Mouse (Mus musculus) embryonic stem cell, embryonic (primary cell): ENCODE data around the gene Ccr4.

Source experiments
- CTCF ChIA-PET, 4 experiments: fragments of 300-600 bp in 2 of 4; fragments of 350-600 bp in 2 of 4; sonication (Branson Sonifier 250); formaldehyde crosslinking; loops; one replicate each; lab custom pipeline; 2022; ENCODE audit warnings: inconsistent platforms in 2 of 4; lab: Charles Lee
- POLR2A ChIA-PET, 4 experiments: fragments of 300-600 bp in 2 of 4; fragments of 350-600 bp in 2 of 4; sonication (Branson Sonifier 250); formaldehyde crosslinking; loops; one replicate each; lab custom pipeline; 2022; ENCODE audit warnings: antibody characterized with exemption in 4 of 4, inconsistent platforms in 1 of 4; lab: Charles Lee

Ccr4 gene

GRCm38 (mm10) chr9:114507421-114507820, 2.7 kb upstream of the Ccr4 start:
- CTCF ChIA-PET = interaction anchor here in 3 of 4 experiments (0.6 to 0.9 kb wide), 3 partner anchors 39 to 278 kb away, joined by 3 to 4 read pairs (median 3); no protein-coding TSS in a partner anchor
- POLR2A ChIA-PET = interaction anchor here (0.5 to 8.5 kb wide), 15 partner anchors 8 to 804 kb away, joined by 3 to 66 read pairs (median 4); partner anchors contain the start of gene C130032M10Rik (in 2 of the 4)

DNA sequence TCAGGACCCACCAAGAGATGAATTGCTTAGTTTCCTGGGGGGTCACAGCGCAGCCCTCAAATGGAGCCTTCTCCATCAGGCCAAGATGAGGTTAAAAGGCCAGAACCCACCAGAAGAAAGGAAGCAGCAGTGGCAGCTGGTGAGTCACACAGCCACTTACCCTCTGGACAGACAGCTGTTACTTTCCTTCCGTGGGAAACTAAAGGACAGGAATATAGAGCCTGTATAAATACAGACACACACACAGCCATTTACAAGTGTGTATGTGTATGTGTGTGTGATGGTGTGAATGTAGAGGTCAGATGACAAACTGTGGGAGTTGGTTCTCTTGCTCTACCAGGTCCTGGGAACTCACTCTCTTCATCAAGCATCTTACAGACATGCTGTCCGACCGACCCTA, 1.8 kb upstream of the Ccr4 start:
- ChIA-PET CTCF (interaction anchor here in 2 of 4 experiments (0.6 to 1.0 kb wide), 4 partner anchors 9 to 279 kb away, joined by 3 to 10 read pairs (median 6); partner anchors contain the start of gene C130032M10Rik (in 1 of the 2)), POLR2A (interaction anchor here in 3 of 4 experiments (0.6 to 8.5 kb wide), 8 partner anchors 10 to 204 kb away, joined by 3 to 66 read pairs (median 10); partner anchors contain the start of gene C130032M10Rik (in 2 of the 3))

DNA sequence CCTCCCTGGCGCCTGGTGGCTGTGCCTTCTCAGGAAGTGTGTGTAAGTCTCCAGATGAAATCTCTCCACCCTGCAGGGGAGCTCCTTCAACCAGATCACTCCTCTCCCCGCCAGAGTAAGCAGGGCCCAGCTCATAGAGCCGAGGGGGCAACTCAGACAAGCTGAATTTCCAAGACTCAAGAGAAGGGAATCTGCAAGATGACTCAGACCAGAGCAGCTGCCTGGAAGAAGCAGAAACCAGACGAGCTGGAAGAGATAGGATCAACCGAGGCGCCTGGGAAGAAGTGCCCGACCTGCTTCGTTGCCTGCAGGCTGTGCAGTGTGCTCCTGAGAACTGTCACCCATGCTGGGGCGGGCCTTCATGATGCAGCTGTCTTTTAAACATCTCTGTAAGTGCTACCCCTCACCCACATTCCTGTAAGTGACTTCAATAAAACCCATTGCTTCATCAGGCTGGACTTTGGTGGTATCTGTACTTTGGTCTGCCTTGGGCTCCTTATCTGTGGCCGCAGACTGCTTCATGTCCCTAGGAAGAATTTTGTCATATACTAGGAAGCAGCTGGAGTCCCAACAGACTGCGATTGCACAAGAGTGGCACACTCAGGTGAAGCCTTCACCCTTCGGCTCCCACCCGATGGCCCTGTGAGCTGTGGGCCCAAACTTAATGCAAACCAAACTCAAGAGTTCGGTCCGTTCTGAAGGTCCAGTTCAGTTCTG, 1.8 kb downstream of the Ccr4 start:
- CTCF ChIA-PET = interaction anchor here (0.5 to 8.7 kb wide), 24 partner anchors 8 to 262 kb away, joined by 3 to 71 read pairs (median 4); no protein-coding TSS in a partner anchor
- POLR2A ChIA-PET = interaction anchor here (0.6 to 10.4 kb wide), 51 partner anchors 8 to 627 kb away, joined by 3 to 152 read pairs (median 4); partner anchors contain the start of genes C130032M10Rik (in 2 of the 4), Crtap (in 1 of the 4), Fbxl2 (in 1 of the 4) and Trim71 (in 1 of the 4)

- POLR2A ChIA-PET = interaction anchor here (0.6 to 10.4 kb wide), 68 partner anchors 7 to 456 kb away, joined by 3 to 152 read pairs (median 5); partner anchors contain the start of genes C130032M10Rik (in 2 of the 4), Crtap (in 2 of the 4), Cnot10 (in 1 of the 4) and Fbxl2 (in 1 of the 4)
- CTCF ChIA-PET = interaction anchor here (0.6 to 8.7 kb wide), 18 partner anchors 9 to 146 kb away, joined by 3 to 71 read pairs (median 5); no protein-coding TSS in a partner anchor
Observed at GRCm38 (mm10) chr9:114501913-114502312, 2.8 kb downstream of the Ccr4 start.

DNA sequence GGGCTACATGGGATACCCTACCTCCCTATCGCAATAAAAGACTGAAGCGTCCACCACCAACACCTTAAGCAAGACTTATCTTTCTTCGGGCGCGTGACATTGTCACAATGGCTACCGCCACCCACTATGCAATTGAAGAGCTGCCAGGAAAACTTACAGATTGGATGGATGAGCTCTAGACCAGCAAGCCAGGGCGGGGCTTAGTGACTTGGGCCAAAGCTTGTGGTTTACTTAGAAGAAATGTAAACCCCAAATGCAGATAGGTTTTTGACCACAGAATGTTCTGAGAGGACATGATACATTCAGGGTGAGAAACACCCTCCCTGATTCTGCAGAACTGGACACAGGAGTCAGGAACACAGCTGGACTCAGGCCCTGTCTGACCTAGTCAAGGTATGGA, 3.6 kb downstream of the Ccr4 start:
- CTCF ChIA-PET = interaction anchor here (0.6 to 8.7 kb wide), 15 partner anchors 9 to 139 kb away, joined by 3 to 71 read pairs (median 4); no protein-coding TSS in a partner anchor
- POLR2A ChIA-PET = interaction anchor here (0.6 to 10.4 kb wide), 69 partner anchors 8 to 876 kb away, joined by 3 to 152 read pairs (median 5); partner anchors contain the start of genes C130032M10Rik (in 2 of the 4), Crtap (in 2 of the 4), Glb1 (in 2 of the 4) and Tmppe (in 2 of the 4)

DNA sequence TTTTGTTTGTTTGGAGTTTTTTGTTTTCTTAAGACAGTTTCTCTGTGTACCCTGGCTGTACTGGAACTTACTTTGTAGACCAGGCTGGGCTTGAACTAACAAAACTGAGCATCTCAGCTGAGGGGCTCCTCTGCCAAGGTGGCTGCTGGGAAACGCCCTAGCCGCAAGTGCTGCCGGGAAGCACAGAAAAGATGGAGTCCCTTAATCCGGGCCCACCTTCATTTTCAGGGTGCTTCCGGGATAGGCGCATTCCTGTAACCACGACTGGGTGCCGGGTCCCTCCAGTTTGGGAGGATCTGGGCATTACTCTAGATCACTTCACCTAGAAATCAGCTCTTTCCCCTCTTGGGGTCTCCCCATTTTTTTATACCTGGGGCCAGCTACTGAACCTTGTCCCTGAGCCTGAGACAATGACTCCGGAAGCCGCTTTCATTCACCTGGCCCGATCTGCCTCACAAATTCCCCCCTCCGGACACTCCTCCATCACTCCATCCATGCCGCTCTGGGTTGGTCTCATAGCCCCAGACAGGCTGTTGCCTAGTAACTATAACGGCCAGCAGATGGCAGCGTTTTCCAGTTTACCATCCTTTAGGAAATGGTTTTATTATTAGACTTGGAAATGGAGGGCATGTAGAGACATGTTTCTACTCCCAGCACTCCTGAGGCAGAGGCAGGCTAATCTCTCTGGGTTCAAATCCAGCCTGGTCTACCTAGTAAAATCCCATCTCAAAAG, 4.8 kb downstream of the Ccr4 start:
- POLR2A ChIA-PET = interaction anchor here (0.6 to 10.4 kb wide), 39 partner anchors 8 to 589 kb away, joined by 3 to 152 read pairs (median 6); partner anchors contain the start of genes C130032M10Rik (in 2 of the 4), Crtap (in 2 of the 4), Glb1 (in 2 of the 4) and Tmppe (in 2 of the 4)
- CTCF ChIA-PET = interaction anchor here (0.6 to 8.7 kb wide), 16 partner anchors 10 to 153 kb away, joined by 3 to 71 read pairs (median 4); partner anchors contain the start of genes Glb1 (in 1 of the 4) and Tmppe (in 1 of the 4)

GRCm38 (mm10) chr9:114498218-114498617, 6.5 kb downstream of the Ccr4 start:
- CTCF ChIA-PET = interaction anchor here (0.6 to 8.7 kb wide), 16 partner anchors 11 to 1256 kb away, joined by 3 to 71 read pairs (median 4); no protein-coding TSS in a partner anchor
- POLR2A ChIA-PET = interaction anchor here (0.5 to 10.4 kb wide), 20 partner anchors 10 to 412 kb away, joined by 3 to 152 read pairs (median 6); partner anchors contain the start of gene C130032M10Rik (in 1 of the 4)

GRCm38 (mm10) chr9:114496469-114496868, 8.2 kb downstream of the Ccr4 start:
- ChIA-PET CTCF (interaction anchor here in 2 of 4 experiments (0.5 to 1.4 kb wide), 5 partner anchors 81 to 479 kb away, joined by 3 to 5 read pairs (median 3); partner anchors contain the start of gene Tmppe (in 1 of the 2)), POLR2A (interaction anchor here in 2 of 4 experiments (0.6 to 10.4 kb wide), 7 partner anchors 8 to 88 kb away, joined by 3 to 152 read pairs (median 3); no protein-coding TSS in a partner anchor)

GRCm38 (mm10) chr9:114487481-114488258, 17.0 kb downstream of the Ccr4 start:
- ChIA-PET CTCF (interaction anchor here (0.6 to 1.4 kb wide), 5 partner anchors 71 to 401 kb away, joined by 3 to 6 read pairs (median 3); no protein-coding TSS in a partner anchor), POLR2A (interaction anchor here (0.6 to 2.0 kb wide), 16 partner anchors 9 to 98 kb away, joined by 3 to 11 read pairs (median 4); no protein-coding TSS in a partner anchor)

GRCm38 (mm10) chr9:114486808-114487207, 17.9 kb downstream of the Ccr4 start:
- ChIA-PET POLR2A (interaction anchor here in 3 of 4 experiments (0.9 to 2.0 kb wide), 7 partner anchors 9 to 67 kb away, joined by 3 to 11 read pairs (median 6); partner anchors contain the start of gene Ccr4 (in 1 of the 3)), CTCF (interaction anchor here in 3 of 4 experiments (0.6 to 1.0 kb wide), 5 partner anchors 10 to 240 kb away, joined by 3 to 4 read pairs (median 3); no protein-coding TSS in a partner anchor)

GRCm38 (mm10) chr9:114484771-114485170, 19.9 kb downstream of the Ccr4 start:
- ChIA-PET CTCF (interaction anchor here (0.6 to 1.8 kb wide), 8 partner anchors 9 to 97 kb away, joined by 3 to 7 read pairs (median 3); no protein-coding TSS in a partner anchor), POLR2A (interaction anchor here in 3 of 4 experiments (0.6 to 2.1 kb wide), 10 partner anchors 9 to 743 kb away, joined by 3 to 7 read pairs (median 3); partner anchors contain the start of gene Crtap (in 1 of the 3))

DNA sequence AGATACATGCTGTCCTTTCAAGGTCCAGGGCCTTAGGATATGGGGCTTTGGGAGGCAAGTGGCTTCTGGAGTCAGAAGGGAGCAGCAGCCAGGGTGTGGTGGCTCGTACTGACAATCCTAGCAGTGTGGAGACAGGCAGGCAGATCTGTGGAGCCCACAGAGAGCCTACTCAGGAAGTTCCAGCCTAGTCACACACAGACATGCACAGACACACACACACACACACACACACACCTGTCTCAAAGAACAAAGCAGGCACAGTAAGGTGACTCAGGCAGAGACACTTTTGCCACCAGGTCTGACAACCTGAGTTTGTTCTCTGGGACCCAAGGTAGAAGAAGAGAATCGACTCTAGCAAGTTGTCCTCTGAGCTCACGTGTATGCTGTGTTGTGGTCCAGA, 23.8 kb downstream of the Ccr4 start:
- POLR2A ChIA-PET = interaction anchor here in 2 of 4 experiments (0.6 to 0.8 kb wide), 3 partner anchors 14 to 1379 kb away, joined by 3 to 8 read pairs (median 4); no protein-coding TSS in a partner anchor
- CTCF ChIA-PET = interaction anchor here in 1 of 4 experiments (0.6 kb wide), 1 partner anchor 163 kb away, joined by 4 read pairs; no protein-coding TSS in a partner anchor

DNA sequence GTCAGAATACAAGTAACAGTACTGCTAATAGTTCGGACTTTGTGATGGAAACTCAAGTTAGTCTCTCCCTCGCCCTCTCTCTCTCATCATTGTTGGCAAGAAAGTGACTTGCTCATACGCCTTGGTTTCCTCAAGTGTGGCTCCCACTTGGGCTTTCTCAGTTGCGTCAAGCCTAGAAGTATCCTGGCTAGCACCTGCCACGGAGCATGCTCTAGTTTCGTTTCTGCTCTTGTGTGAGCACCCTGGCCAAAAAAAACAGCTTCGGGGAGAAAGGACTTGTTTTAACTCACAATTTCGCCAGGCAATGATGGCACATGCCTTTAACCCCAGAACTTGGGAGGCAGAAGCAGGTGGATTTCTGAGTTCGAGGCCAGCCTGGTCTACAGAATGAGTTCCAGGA, 27.7 kb downstream of the Ccr4 start:
- POLR2A ChIA-PET = interaction anchor here in 3 of 4 experiments (0.8 to 2.5 kb wide), 10 partner anchors 8 to 105 kb away, joined by 3 to 8 read pairs (median 4); no protein-coding TSS in a partner anchor
- CTCF ChIA-PET = interaction anchor here in 1 of 4 experiments (1.8 kb wide), 1 partner anchor 61 kb away, joined by 6 read pairs; no protein-coding TSS in a partner anchor

DNA sequence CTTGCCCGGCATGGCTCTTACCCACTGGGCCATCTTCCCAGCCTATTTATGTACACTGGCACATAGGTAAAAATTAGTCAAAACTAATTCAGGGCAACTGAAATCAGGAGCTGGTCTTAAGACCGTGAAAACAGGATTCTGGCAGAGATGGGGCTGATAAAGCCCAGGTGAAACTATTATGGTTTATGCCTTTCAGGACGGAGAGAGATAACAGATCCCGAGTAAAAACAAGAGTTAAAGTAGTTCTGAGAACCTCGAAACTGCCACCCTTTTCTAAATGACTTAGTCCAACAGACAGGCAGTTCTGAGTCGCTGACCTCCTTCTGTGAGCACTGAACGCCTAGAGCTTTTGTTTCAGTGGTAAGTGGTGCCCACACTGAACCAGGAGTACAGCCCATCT, 32.8 kb downstream of the Ccr4 start:
- ChIA-PET POLR2A (interaction anchor here in 2 of 4 experiments (0.6 to 1.8 kb wide), 4 partner anchors 10 to 39 kb away, joined by 3 to 6 read pairs (median 3); no protein-coding TSS in a partner anchor), CTCF (interaction anchor here in 2 of 4 experiments (0.6 to 0.8 kb wide), 3 partner anchors 13 to 108 kb away, joined by 3 to 4 read pairs (median 4); no protein-coding TSS in a partner anchor)

DNA sequence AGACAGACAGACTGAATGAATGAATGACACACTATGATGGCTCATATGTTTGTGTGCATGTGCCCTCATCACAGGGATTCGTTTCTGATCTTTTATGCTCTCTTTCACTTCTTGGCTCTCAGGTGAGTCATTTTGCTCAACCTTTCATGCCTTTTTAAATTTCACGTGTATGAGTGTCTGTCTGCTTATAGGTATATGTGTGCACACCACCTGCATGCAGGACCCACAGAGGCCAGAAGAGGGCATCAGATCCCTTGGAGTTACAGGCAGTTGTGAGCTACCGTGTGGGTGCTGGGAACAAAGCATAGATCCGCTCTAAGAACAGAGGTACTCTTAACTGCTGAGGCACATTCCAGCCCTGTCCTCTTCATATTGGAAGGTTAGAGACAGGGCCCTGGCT, 36.0 kb downstream of the Ccr4 start:
- POLR2A ChIA-PET = interaction anchor here in 1 of 4 experiments (1.0 to 1.7 kb wide), 5 partner anchors 8 to 34 kb away, joined by 3 to 5 read pairs (median 3); no protein-coding TSS in a partner anchor
- CTCF ChIA-PET = interaction anchor here (0.5 to 1.0 kb wide), 17 partner anchors 16 to 146 kb away, joined by 3 to 10 read pairs (median 3); no protein-coding TSS in a partner anchor
